Mouse (Mus musculus): Measurements from ENCODE around the gene Taar7d. TPM values are rescaled to one million over a fixed set of nuclear protein-coding genes. Genes with fewer than 3 reads are reported as not detected.
"Not testable (repeated sequence)": the region's sequence is repeated elsewhere in the genome, so short reads cannot be mapped to it uniquely, and the experiment has no call there.

The Taar7d gene
- total RNA-seq, 2 experiments from 2014 or later, result not detected

GRCm38 (mm10) chr10:24049210-24049609 is 22.2 kb downstream of the Taar7d start, which contains the start of gene Taar7f:
Gene Taar7f (plus strand): TSS chr10:24049510.
- no peak for TF ChIP-seq CTCF (conservative IDR thresholded peaks at IDR 0.05)
- H3K4me3 ChIP-seq, result no peak within 1 kb of the TSS
- DNase-seq (ENCODE audit: low spot score in 2 of 2), result no peak
- H3K27ac ChIP-seq, result no peak within 1 kb of the TSS

GRCm38 (mm10) chr10:24052039-24052438 is 25.0 kb downstream of the Taar7d start:
- no peak for DNase-seq (ENCODE audit: low spot score in 2 of 2)
- TF ChIP-seq CTCF (conservative IDR thresholded peaks at IDR 0.05), result no peak
- Histone ChIP-seq H3K4me3 (no peak overlapping the region), H3K27ac (no peak overlapping the region)

GRCm38 (mm10) chr10:24058986-24059385 is 32.0 kb downstream of the Taar7d start:
- no peak overlapping the region for H3K4me3 ChIP-seq
- no peak for TF ChIP-seq CTCF (conservative IDR thresholded peaks at IDR 0.05)
- H3K27ac ChIP-seq, result no peak overlapping the region
- DNase-seq (ENCODE audit: low spot score in 2 of 2), result no peak

DNA sequence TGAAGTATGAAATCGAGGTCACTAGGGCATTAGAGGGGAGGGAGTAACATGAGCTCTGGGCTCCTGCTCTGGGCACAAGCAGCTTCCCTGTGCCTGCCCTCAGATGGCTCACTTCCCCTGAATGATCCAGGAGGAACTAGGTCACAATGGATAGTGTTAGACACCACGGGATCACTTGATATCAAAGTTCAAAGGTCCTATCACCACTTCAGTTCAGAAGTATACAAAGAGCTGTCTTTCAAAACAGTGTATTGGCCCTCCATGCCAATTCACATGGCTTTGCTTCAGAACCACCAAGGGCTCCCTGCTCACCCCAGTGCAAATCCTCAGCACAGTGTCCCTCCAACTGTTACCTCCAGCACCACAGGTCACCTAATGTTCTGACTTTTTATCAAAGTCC is 47.7 kb downstream of the Taar7d start:
- not testable (repeated sequence) for DNase-seq (ENCODE audit: low spot score in 2 of 2); H3K4me3 ChIP-seq; H3K27ac ChIP-seq

- DNase-seq (ENCODE audit: low spot score in 2 of 2); H3K27ac ChIP-seq; H3K4me3 ChIP-seq: not testable (repeated sequence)
Measured at GRCm38 (mm10) chr10:24076200-24076599, 49.2 kb downstream of the Taar7d start, which contains the start of gene Taar8a. Gene Taar8a (plus strand): TSS chr10:24076500.

Other genes starting within 250 kb of the Taar7d start
- 100 to 1,000 TPM; 201 to 281 TPM for gene Rps12, start 239.9 kb upstream of the Taar7d start, total RNA-seq (2021)
- gene Slc18b1, start 230.2 kb upstream of the Taar7d start, total RNA-seq (2021), result 10 to 100 TPM; 28.1 to 31.2 TPM
- gene Vnn3, start 175.8 kb upstream of the Taar7d start, total RNA-seq (2021), result under 1 TPM in 1 of 2 experiments, not detected in 1; 0.26 TPM
- under 1 TPM in 1 of 2 experiments, not detected in 1; 0.20 TPM for gene Vnn1, start 132.5 kb upstream of the Taar7d start, total RNA-seq (2021)
- not detected for gene Taar1, start 106.9 kb upstream of the Taar7d start, total RNA-seq (2021)
- not detected for gene Taar2, start 88.7 kb upstream of the Taar7d start, total RNA-seq (2021)
- gene Taar3, start 77.7 kb upstream of the Taar7d start, total RNA-seq (2021), result not detected
- not detected for gene Taar4, start 66.7 kb upstream of the Taar7d start, total RNA-seq (2021)
- gene Taar5, start 56.5 kb upstream of the Taar7d start, total RNA-seq (2021), result not detected
- gene Taar6, start 41.6 kb upstream of the Taar7d start, total RNA-seq (2021), result not detected
- not detected for gene Taar7a, start 33.7 kb upstream of the Taar7d start, total RNA-seq (2021)
- not detected for gene Taar7b, start 27.3 kb upstream of the Taar7d start, total RNA-seq (2021)
- not detected for gene Taar7e, start 10.4 kb downstream of the Taar7d start, total RNA-seq (2021)
- gene Taar7f, start 22.3 kb downstream of the Taar7d start, total RNA-seq (2021), result not detected
- gene Taar8a, start 49.3 kb downstream of the Taar7d start, total RNA-seq (2021), result not detected
- not detected for gene Taar8b, start 65.1 kb downstream of the Taar7d start, total RNA-seq (2021)
- not detected for gene Taar8c, start 74.7 kb downstream of the Taar7d start, total RNA-seq (2021)
- not detected for gene Taar9, start 82.3 kb downstream of the Taar7d start, total RNA-seq (2021)
- gene Stx7, start 122.1 kb downstream of the Taar7d start, total RNA-seq (2021), result 100 to 1,000 TPM; 131 to 136 TPM
- gene Moxd1, start 196.3 kb downstream of the Taar7d start, total RNA-seq (2021), result 10 to 100 TPM; 10.8 to 15.8 TPM

All from layer of hippocampus, adult 2 months (tissue).